Mouse (Mus musculus) hindbrain, embryonic 11.5 days (tissue): ENCODE measurements around the gene Mctp2. TPM values are rescaled to one million over a fixed set of nuclear protein-coding genes. Genes with fewer than 3 reads are reported as not detected.
A peak's percentile ranks its signal among the peaks of the same experiment; 100 is the strongest.

ENCODE experiments used
- ATAC-seq: fragments of 200-750 bp; cut with Nextera tagmentation; 2 replicates; pipeline ENCODE4 v1.8.0; 2017; ENCODE audit warnings: mild to moderate bottlenecking, moderate TSS enrichment, moderate library complexity; ENCODE audit not compliant: low FRiP score
- DNase-seq: peaks from one replicate; pipeline ENCODE4 v3.0.0-alpha.2; 2015; ENCODE audit warnings: low spot score
- H3K27ac ChIP-seq: fragments of 300-500 bp; sonication (generic); 2 replicates; pipeline ENCODE4 v1.5.1; 2014; ENCODE audit warnings: mild to moderate bottlenecking, low read depth, low read length
- H3K27me3 ChIP-seq: fragments of 300-500 bp; sonication (generic); 2 replicates; pipeline ENCODE4 v1.6.1; 2014; ENCODE audit warnings: mild to moderate bottlenecking, low read length, moderate library complexity, mixed read lengths; ENCODE audit not compliant: control insufficient read depth, insufficient read depth
- H3K36me3 ChIP-seq: fragments of 300-500 bp; sonication (generic); 2 replicates; pipeline ENCODE4 v1.6.1; 2014; ENCODE audit warnings: mild to moderate bottlenecking, low read length, moderate library complexity, mixed read lengths; ENCODE audit not compliant: control insufficient read depth, insufficient read depth
- H3K4me1 ChIP-seq: fragments of 300-500 bp; sonication (generic); replicated peaks from 2 replicates; pipeline ENCODE4 v1.6.1; 2014; ENCODE audit warnings: low read length, mixed read lengths; ENCODE audit not compliant: control insufficient read depth, insufficient read depth
- H3K4me2 ChIP-seq: fragments of 300-500 bp; sonication (generic); replicated peaks from 2 replicates; pipeline ENCODE4 v1.6.1; 2014; ENCODE audit warnings: mild to moderate bottlenecking, low read depth, low read length
- H3K4me3 ChIP-seq: fragments of 300-500 bp; sonication (generic); 2 replicates; pipeline ENCODE4 v1.5.1; 2014; ENCODE audit warnings: low read depth, low read length
- H3K9ac ChIP-seq: fragments of 300-500 bp; sonication (generic); 2 replicates; pipeline ENCODE4 v1.6.1; 2014; ENCODE audit warnings: low read depth, low read length
- H3K9me3 ChIP-seq: fragments of 300-500 bp; sonication (generic); 2 replicates; pipeline ENCODE4 v1.6.1; 2016; ENCODE audit warnings: low read length; ENCODE audit not compliant: control insufficient read depth
- WGBS: fragments of 180-500 bp; shearing (Covaris S2); extraction: QIAGEN DNeasy Blood & Tissue Kit; methylation state at CpG from one replicate; pipeline ENCODE4 v1.1.7; 2014; 5-methylcytosine and 5-hydroxymethylcytosine counted together
- polyA plus RNA-seq: library from polyadenylated mRNA; unstranded; fragments of >200 nt; fragmentation: Nextera tagmentation; extraction: Ambion mirVana; gene quantifications from 2 replicates; pipeline ENCODE4 v1.2.1, GENCODE M21; 2014

Mctp2 gene
- polyA plus RNA-seq, 1 experiment from 2014 or later: 0.12 TPM

DNA sequence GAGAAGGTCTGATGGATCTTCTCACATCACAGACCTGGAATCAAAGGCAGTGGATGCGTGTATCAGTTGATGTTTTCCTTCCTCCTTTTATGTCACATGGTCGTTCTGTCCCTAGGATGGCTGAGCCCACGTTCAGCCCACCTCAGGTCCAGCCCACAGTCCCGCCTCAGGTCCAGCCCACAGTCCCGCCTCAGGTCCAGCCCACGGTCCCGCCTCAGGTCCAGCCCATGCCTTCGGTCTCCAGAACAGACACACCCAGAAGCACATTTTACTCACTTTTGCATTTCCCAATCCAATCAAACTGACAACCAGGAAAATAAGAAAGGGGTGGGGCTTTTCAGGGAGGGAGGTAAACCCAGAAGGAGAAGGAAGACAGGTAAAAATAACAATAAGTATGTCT lies 5.2 kb upstream of the Mctp2 start:
- H3K36me3 ChIP-seq: no peaks in the 10 kb centered on the region
- H3K4me1 ChIP-seq: no peaks in the 10 kb centered on the region
- peaks cover under 1% of the 10 kb centered on the region; the same call in 1 of the 2 replicates for H3K27me3 ChIP-seq
- H3K4me2 ChIP-seq: no peak overlapping the region
- ATAC-seq: no peak
- no peak overlapping the region for H3K4me3 ChIP-seq
- no peaks in the 10 kb centered on the region for H3K9me3 ChIP-seq
- H3K27ac ChIP-seq: no peak overlapping the region
- WGBS: 58% methylated on average over 8 of the region's 8 CpGs
- H3K9ac ChIP-seq: no peak overlapping the region
- DNase-seq: no peak

DNA sequence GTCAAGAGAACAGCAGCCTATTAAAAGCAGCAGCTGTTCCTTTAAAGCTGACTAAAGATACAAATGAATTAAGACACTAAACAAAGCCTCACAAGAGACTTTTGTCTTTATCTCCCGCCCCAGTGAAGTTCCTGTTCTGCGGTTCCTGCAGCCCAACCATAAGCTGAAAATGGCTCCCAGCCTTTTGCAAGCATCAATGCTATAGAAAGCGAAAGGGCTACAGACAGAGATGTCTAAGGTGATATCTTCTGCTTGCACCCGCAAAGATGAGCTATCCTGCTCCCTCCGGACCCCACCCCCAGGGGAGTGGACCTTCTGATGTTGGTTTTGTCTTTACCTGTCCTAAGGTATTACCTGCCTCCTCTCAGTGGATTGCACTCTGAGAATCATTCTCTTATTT lies 1.7 kb upstream of the Mctp2 start:
- ATAC-seq (no peak), DNase-seq (no peak)
- Histone ChIP-seq H3K4me1 (no peaks in the 10 kb centered on the region), H3K4me2 (no peak overlapping the region), H3K9me3 (no peaks in the 10 kb centered on the region), H3K9ac (no peak overlapping the region), H3K27me3 (peaks cover 7% of the 10 kb centered on the region; the same call in 1 of the 2 replicates), H3K4me3 (no peak overlapping the region), H3K27ac (no peak overlapping the region), H3K36me3 (no peaks in the 10 kb centered on the region)
- 82% methylated on average over 5 of the region's 5 CpGs for WGBS

DNA sequence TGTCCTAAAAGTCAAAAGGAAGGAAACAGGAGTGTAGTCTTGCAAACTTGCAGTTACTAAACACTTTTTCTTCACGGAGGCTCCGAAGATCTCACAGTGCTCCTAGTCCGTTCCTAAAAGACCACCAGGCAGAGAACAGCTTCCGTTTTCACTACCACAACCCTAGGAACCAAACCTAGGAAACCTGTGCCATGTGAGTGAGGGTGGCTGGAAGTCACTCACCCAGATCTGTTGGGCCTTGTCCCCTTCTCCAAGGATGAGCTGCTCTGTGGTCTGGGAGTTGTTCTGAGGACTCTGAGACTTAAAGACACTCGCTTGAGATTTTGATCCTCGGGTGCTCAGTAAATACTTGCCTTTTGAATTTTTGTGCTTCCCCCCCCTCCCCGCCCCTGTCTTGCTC lies 439 bp upstream of the Mctp2 start:
- no peaks in the 10 kb centered on the region for H3K4me1 ChIP-seq
- no peak overlapping the region for H3K27ac ChIP-seq
- H3K4me2 ChIP-seq: peak overlapping the region; percentile 61
- ATAC-seq: no peak
- peak overlapping the region; percentile 32 for H3K4me3 ChIP-seq
- H3K9ac ChIP-seq: no peak overlapping the region
- WGBS: 11% methylated on average over 7 of the region's 7 CpGs
- DNase-seq: no peak
- no peaks in the 10 kb centered on the region for H3K9me3 ChIP-seq
- no peaks in the 10 kb centered on the region for H3K36me3 ChIP-seq
- H3K27me3 ChIP-seq: peaks cover 7% of the 10 kb centered on the region; the same call in 1 of the 2 replicates

DNA sequence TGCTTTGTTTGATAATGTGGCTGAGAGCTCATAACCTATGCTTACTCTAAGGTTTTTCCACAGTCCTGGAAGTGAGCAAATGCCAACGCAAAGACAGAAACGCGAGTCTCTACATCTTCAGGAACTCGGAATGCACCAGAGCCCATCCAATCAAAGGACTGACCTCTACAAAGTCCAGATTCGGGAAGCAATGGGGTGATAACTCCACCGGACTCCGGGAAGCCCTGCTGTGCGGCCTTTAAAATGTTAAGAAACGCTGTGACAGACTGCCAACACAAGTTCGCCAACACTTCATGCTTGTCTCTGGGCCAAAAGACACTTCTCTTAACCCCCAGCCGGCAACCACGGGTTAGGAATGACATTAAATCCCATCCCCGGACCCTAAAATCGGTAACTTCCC lies 437 bp downstream of the Mctp2 start:
- Histone ChIP-seq H3K4me1 (no peaks in the 10 kb centered on the region), H3K27ac (no peak overlapping the region), H3K4me3 (peak overlapping the region; percentile 32), H3K9me3 (no peaks in the 10 kb centered on the region), H3K4me2 (peak overlapping the region; percentile 61), H3K9ac (0 out of 2 replicates have a peak overlapping the region, but pooled peaks have one; percentile 11), H3K27me3 (peaks cover 7% of the 10 kb centered on the region; the same call in 1 of the 2 replicates), H3K36me3 (no peaks in the 10 kb centered on the region)
- 3% methylated on average over 14 of the region's 14 CpGs for WGBS
- no peak for ATAC-seq
- DNase-seq: no peak

DNA sequence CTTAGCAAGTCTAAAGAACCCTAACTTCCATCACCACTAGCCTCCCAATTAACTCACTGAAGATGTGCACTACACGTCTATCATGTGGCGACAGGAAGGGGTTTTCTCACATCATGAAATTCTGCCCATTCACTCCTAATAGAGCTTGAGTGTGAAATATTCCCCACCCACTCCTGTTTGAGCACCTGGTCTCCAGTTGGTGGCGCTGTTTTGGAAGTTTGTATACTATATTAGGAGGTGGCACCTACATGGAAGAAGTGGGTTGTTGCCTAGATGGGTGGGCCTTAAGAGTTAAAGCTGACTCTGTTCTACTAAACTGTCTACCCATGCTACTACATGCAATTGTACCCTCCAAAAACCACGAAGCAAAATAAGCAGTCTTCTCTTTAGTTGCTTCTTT lies 4.7 kb downstream of the Mctp2 start:
- Histone ChIP-seq H3K9ac (no peak overlapping the region), H3K27ac (no peak overlapping the region), H3K4me1 (no peaks in the 10 kb centered on the region), H3K27me3 (peaks cover 7% of the 10 kb centered on the region; the same call in 1 of the 2 replicates), H3K4me2 (no peak overlapping the region), H3K9me3 (no peaks in the 10 kb centered on the region), H3K4me3 (no peak overlapping the region), H3K36me3 (no peaks in the 10 kb centered on the region)
- no peak for ATAC-seq
- DNase-seq: no peak
- WGBS: 67% methylated on average over 4 of the region's 4 CpGs

DNA sequence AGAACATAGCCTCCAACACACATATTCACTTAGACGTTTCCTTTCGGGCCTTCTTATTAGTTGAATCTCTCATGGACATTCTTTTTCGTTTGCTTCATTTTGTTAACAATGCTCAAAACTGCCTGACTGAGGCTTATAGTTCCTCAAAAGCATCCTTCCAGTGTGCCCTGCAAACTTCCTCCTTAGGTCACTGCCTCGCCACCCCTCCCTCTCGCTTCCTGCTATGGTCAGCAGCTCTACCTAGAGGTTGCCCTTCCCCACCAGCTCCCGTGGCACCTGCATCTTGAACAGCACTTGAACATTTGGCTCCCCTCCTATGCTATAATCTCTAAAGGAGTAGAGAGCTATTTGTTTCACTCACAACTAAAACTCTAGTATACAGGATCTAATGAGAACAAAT lies 6.7 kb downstream of the Mctp2 start:
- no peaks in the 10 kb centered on the region for H3K27me3 ChIP-seq
- no peak overlapping the region for H3K9ac ChIP-seq
- H3K4me1 ChIP-seq: no peaks in the 10 kb centered on the region
- no peak overlapping the region for H3K4me2 ChIP-seq
- H3K36me3 ChIP-seq: no peaks in the 10 kb centered on the region
- DNase-seq (no peak), ATAC-seq (no peak)
- no peaks in the 10 kb centered on the region for H3K9me3 ChIP-seq
- H3K27ac ChIP-seq: no peak overlapping the region
- WGBS: 88% methylated on average over 6 of the region's 6 CpGs
- no peak overlapping the region for H3K4me3 ChIP-seq

DNA sequence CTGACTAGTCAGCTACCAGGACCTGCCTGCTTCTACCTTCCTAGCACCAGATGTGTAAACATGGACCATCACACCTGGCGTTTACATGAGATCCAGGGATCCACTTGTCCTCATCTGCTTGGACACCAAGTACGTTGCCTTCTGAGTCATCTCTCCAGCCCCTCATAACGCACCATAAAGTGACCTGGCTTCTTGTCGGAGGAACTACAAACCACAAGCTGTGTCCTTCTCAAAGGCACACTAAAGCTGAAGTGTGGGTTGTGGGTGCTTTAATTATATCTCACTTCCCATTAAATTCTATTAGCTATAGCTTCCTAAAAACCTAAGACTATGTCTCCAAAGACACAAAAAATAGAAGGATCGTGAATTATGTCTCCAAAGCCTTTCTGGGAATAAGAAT lies 9.4 kb downstream of the Mctp2 start:
- no peak overlapping the region for H3K9ac ChIP-seq
- H3K27ac ChIP-seq: no peak overlapping the region
- ATAC-seq (no peak), DNase-seq (no peak)
- no peaks in the 10 kb centered on the region for H3K27me3 ChIP-seq
- no peaks in the 10 kb centered on the region for H3K9me3 ChIP-seq
- no peaks in the 10 kb centered on the region for H3K36me3 ChIP-seq
- H3K4me3 ChIP-seq: no peak overlapping the region
- 94% methylated on average over 5 of the region's 5 CpGs for WGBS
- no peaks in the 10 kb centered on the region for H3K4me1 ChIP-seq
- H3K4me2 ChIP-seq: no peak overlapping the region

DNA sequence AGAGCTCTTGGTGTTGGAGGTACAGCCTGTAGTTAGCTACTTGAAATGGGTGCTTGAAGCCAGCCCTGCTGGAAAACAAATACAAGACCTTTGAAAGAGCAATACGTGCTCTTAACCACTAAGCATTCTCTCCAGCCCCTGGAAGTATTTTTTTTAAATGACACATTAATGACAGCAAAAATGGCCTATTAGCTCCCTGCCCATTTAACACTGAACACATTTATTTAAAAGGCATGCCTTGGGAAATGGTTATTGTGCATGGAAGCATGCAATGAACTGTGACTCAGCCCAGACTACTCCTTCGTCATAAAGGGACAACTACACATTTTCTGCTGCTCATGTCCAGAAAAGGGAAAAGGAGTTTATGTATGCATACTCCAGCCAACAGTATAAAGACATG lies 10.2 kb downstream of the Mctp2 start:
- no peaks in the 10 kb centered on the region for H3K4me1 ChIP-seq
- ATAC-seq: no peak
- H3K27ac ChIP-seq: no peak overlapping the region
- no peaks in the 10 kb centered on the region for H3K27me3 ChIP-seq
- H3K9ac ChIP-seq: no peak overlapping the region
- no peak overlapping the region for H3K4me3 ChIP-seq
- H3K9me3 ChIP-seq: no peaks in the 10 kb centered on the region
- H3K36me3 ChIP-seq: no peaks in the 10 kb centered on the region
- DNase-seq: no peak
- WGBS: 64% methylated on average over 2 of the region's 2 CpGs
- H3K4me2 ChIP-seq: no peak overlapping the region

DNA sequence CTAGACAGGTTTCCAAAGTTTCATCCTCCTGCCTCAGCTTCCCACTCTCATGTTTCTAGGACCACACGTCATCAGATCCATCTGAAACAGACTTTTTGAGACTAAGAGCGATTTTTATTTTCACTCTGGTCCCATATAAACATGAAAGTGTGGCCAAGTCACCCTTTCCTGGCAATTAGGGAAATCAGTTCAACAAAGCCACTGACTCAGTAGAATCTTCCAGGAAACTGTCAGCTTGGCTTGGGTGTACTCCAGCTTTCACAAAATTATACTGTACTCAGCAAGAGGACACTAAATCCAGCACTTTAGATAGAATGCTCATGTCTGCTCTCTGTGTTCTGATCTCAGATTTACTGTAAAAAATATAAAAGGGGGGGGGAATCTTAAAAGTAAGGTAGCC lies 11.5 kb downstream of the Mctp2 start:
- WGBS: 79% methylated on average over 2 of the region's 2 CpGs

More for the DNA sequence above, 11.5 kb downstream of the Mctp2 start:
- DNase-seq (no peak), ATAC-seq (no peak)
- no peak overlapping the region for H3K27ac ChIP-seq
- no peaks in the 10 kb centered on the region for H3K36me3 ChIP-seq
- H3K4me3 ChIP-seq: no peak overlapping the region
- H3K27me3 ChIP-seq: no peaks in the 10 kb centered on the region
- no peak overlapping the region for H3K9ac ChIP-seq
- no peaks in the 10 kb centered on the region for H3K4me1 ChIP-seq
- H3K4me2 ChIP-seq: no peak overlapping the region
- no peaks in the 10 kb centered on the region for H3K9me3 ChIP-seq
